Mouse (Mus musculus) cerebellum, adult 2 months (tissue): ENCODE measurements around the gene Exd1. TPM values are rescaled to one million over a fixed set of nuclear protein-coding genes. Genes with fewer than 3 reads are reported as not detected.
"Not testable (repeated sequence)": the region's sequence is repeated elsewhere in the genome, so short reads cannot be mapped to it uniquely, and the experiment has no call there.

Experiments
- DNase-seq, 2 experiments: peaks; one replicate each; pipeline ENCODE4 v3.0.0; 2021
- H3K27ac ChIP-seq: fragments of 200-500 bp; 2 replicates; pipeline ENCODE4 v1.5.1; 2012; ENCODE audit warnings: low read length, control low read depth, inconsistent platforms; ENCODE audit not compliant: insufficient read depth
- H3K27me3 ChIP-seq: fragments of 200-500 bp; 2 replicates; pipeline ENCODE4 v1.6.1; 2012; ENCODE audit warnings: inconsistent platforms, mild to moderate bottlenecking, low read length, moderate library complexity; ENCODE audit not compliant: control insufficient read depth, insufficient read depth
- H3K4me1 ChIP-seq: fragments of 200-500 bp; 2 replicates; pipeline ENCODE4 v1.6.1; 2011; ENCODE audit warnings: low read length; ENCODE audit not compliant: control insufficient read depth, insufficient read depth
- H3K4me3 ChIP-seq: fragments of 200-500 bp; replicated peaks from 2 replicates; pipeline ENCODE3; 2011; ENCODE audit warnings: mild to moderate bottlenecking, low read depth, low read length, control low read depth; ENCODE audit not compliant: insufficient read depth
- CTCF ChIP-seq: fragments of 200-500 bp; IDR thresholded peaks from 2 replicates; pipeline ENCODE4 v1.5.1; 2011; ENCODE audit warnings: low read depth, mild to moderate bottlenecking, control low read depth, low read length, moderate library complexity, borderline replicate concordance; ENCODE audit not compliant: insufficient read depth
- POLR2A ChIP-seq: fragments of 200-500 bp; IDR thresholded peaks from 2 replicates; pipeline ENCODE4 v1.6.1; 2011; ENCODE audit warnings: low read length, control low read depth, borderline replicate concordance; ENCODE audit not compliant: insufficient read depth
- WGBS: fragments of 180-500 bp; shearing (Covaris S2); methylation state at CpG from one replicate; pipeline ENCODE4 v1.1.7; 2018; 5-methylcytosine and 5-hydroxymethylcytosine counted together
- polyA plus RNA-seq: library from polyadenylated mRNA; depleted of rRNA; stranded (reverse); fragments of >200 nt; gene quantifications from 2 replicates; pipeline ENCODE4 v1.2.3, GENCODE M21; 2012

Exd1 gene
- polyA plus RNA-seq, 1 experiment = 0.90 TPM

DNA sequence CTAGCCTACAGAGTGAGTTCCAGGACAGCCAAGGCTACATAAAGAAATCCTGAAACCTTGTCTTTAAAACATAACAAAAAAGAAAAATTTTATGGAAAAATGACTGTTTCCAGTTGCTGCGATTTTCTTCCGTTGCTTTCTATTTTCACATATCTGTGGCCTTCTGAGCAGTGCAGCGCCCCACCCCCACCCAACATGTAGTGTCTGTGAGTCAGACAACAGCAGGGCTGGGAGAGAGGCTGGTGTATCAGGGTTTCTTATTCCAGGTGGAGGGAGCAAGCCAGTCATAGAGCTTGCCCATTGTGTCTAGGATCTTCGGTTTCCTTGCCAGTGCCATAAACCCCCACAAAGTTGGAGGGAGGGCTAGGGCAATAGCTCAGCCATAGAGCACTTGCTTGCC, 23.6 kb downstream of the Exd1 start:
- H3K27me3 ChIP-seq = no peaks in the 10 kb centered on the region
- TF ChIP-seq POLR2A (no peak), CTCF (no peak)
- WGBS = 73% methylated on average over 4 of the region's 4 CpGs
- DNase-seq = no peak
- H3K27ac ChIP-seq = no peak overlapping the region
- no peaks in the 10 kb centered on the region for H3K4me1 ChIP-seq
- H3K4me3 ChIP-seq = no peak overlapping the region

DNA sequence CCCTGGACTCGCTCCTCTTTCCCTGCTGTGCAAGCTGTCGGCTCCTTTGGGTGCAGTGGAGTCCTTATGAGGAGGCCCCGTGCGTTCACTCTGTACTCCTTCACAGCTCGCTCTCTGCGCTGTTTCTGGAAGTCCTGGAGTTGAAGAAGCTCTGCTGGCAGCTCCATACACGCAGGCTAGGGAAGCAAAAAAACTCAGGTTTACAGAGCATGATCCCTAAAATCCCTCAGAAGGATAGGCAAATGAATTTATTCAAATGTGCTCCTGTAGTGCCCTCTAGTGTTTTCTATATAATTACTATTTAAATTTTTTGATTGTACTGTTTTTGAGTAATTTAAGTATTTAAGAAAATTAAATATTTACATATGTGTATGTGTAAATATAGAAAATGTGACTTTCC, 26.9 kb downstream of the Exd1 start:
- no peaks in the 10 kb centered on the region for H3K4me1 ChIP-seq
- no peak overlapping the region for H3K4me3 ChIP-seq
- WGBS = 31% methylated on average over 7 of the region's 7 CpGs
- peak; percentile 30; the same call in 1 of the 2 replicates for TF ChIP-seq CTCF
- TF ChIP-seq POLR2A = no peak
- no peaks in the 10 kb centered on the region for H3K27me3 ChIP-seq
- no peak overlapping the region for H3K27ac ChIP-seq
- DNase-seq = peak; percentile 3 to 8

DNA sequence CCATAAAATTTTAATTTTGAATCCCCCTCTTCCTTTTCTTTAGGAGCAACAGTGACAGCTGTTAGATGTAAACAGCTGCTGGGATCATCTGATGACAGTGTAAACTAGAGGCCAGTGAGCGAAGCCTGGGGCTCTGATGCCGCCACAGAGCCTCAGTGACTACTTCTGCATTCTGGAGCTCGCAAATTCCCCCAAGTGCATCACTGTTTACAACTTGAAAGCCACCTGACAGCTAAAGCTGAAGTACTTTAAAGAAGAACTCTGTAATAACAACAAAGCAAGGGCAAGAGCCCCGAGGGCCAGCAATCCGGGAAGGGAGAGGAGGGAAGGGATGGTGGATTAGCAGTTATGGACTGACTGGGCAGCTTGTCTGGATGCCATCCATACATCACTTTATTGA, 30.6 kb downstream of the Exd1 start:
- Histone ChIP-seq H3K27me3 (no peaks in the 10 kb centered on the region), H3K27ac (no peak overlapping the region), H3K4me1 (no peaks in the 10 kb centered on the region), H3K4me3 (no peak overlapping the region)
- 70% methylated on average over 5 of the region's 5 CpGs for WGBS
- no peak for TF ChIP-seq CTCF
- TF ChIP-seq POLR2A = no peak
- no peak for DNase-seq

DNA sequence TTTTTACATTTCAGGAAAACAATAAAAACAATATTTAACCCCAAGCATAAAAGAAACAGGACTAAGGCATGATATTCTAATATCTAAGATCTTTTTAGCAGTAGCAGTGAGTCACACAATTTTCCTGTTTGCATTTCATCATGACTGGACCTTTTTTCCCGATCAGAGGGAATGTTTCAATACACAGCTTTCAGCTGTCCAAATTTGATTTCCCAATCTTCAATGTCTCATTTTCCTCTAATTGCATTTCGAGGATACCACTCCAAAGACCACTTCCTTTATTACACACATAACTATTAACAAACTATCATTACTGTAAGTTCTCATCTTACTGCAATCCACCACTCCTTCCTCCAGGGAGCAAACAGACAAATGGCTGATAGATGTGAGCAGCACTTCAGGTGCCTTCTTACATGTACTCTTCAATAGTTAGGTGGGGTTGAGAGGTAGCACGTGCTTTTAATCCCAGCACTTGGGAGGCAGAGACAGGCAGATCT, 33.4 kb downstream of the Exd1 start:
- Histone ChIP-seq H3K27ac (no peak overlapping the region), H3K4me3 (no peak overlapping the region), H3K4me1 (no peaks in the 10 kb centered on the region), H3K27me3 (no peaks in the 10 kb centered on the region)
- TF ChIP-seq CTCF (no peak), POLR2A (no peak)
- DNase-seq = no peak
- WGBS = 79% methylated on average over 3 of the region's 3 CpGs

DNA sequence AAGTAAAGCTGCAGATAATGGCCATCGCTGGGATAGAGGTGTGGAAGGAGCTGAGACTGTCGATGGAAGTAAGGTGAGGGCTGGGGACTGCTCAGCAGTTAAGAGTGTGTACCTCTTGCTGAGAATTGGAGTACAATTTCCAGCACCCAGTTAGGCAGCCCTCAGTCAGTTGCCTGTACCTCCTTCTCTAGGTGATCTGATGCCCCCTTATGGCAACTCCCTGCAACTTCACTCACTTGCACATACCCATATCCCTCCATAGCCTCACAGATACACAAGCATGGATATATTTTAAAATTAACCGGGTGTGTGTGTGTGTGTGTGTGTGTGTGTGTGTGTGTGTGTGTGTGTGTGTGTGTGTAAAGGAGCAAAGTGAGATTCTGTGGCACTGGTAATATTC, 35.1 kb downstream of the Exd1 start:
- no peaks in the 10 kb centered on the region for H3K4me1 ChIP-seq
- no peak for DNase-seq
- H3K4me3 ChIP-seq = no peak overlapping the region
- 82% methylated on average over 3 of the region's 3 CpGs for WGBS
- no peak overlapping the region for H3K27ac ChIP-seq
- TF ChIP-seq CTCF (no peak), POLR2A (no peak)
- H3K27me3 ChIP-seq = no peaks in the 10 kb centered on the region

DNA sequence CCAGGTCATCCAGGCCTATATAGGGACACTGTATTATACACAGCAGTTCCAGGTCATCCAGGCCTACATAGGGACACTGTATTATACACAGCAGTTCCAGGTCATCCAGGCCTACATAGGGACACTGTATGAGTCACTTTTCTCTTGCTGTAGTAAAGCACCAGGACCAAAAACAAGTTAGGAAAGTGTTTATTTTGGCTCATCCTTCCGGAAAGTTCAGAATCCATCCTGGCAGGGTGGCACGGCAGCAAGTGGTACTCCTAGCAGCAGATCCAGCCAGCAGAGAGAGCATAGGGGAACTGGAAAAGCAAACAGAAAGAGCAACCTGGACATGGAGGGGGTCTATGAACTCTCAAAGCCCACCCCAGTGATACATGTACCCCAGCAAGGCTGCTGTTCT, 36.6 kb downstream of the Exd1 start:
- Histone ChIP-seq H3K4me3 (no peak overlapping the region), H3K27me3 (no peaks in the 10 kb centered on the region), H3K27ac (no peak overlapping the region), H3K4me1 (no peaks in the 10 kb centered on the region)
- no peak for TF ChIP-seq CTCF
- no peak for TF ChIP-seq POLR2A
- DNase-seq = no peak
- 82% methylated on average over 2 of the region's 2 CpGs for WGBS

DNA sequence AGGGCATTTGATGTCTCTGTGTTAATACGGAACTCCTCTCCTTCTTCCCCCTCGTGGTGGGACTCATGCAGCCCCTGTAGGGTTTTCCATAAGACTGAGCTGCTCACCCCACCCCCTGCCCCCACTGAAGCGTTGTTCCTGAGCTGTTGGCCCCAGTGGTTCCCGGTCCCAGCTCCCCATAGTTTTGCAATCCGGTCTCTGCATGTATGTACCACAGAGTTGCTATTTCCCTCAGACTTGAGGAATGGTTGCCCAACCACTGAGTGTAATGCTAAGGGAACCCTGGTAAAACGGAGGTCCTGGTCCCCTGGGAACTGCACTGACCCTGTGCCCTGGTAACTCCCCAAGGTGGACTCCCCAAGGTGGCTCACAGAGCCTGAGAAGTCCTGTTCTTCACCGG, 38.9 kb downstream of the Exd1 start:
- not testable (repeated sequence) for H3K27me3 ChIP-seq, H3K27ac ChIP-seq, H3K4me1 ChIP-seq, H3K4me3 ChIP-seq, DNase-seq
- WGBS = 63% methylated on average over 7 of the region's 7 CpGs

DNA sequence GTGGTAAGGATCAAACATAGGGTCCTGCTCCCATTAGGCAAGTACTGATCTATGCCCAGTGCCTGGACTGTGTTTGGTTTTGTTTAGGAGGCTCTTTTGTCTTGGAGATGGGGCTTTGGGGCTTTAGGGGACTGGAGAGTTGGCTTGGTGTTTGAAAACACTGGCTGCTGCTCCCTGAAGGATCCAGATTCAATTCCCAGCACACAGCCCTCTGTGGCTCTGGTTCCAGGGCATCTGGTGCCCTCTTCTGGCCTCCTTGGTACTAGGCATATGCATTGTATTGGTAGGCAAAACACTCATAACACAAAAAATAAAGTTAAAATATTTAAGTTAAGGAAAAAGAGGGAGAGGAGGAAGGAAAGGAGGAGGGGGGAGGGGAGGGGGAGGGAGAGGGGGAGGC, 40.3 kb downstream of the Exd1 start:
- no peaks in the 10 kb centered on the region for H3K4me1 ChIP-seq
- TF ChIP-seq POLR2A (no peak), CTCF (no peak)
- no peak overlapping the region for H3K27ac ChIP-seq
- H3K4me3 ChIP-seq = no peak overlapping the region
- no peak for DNase-seq
- no peaks in the 10 kb centered on the region for H3K27me3 ChIP-seq
